Mouse (Mus musculus): ENCODE data around the gene Col4a3bp. TPM values are rescaled to one million over a fixed set of nuclear protein-coding genes. Genes with fewer than 3 reads are reported as not detected.

Gene Col4a3bp
- polyA plus RNA-seq, 1 experiment from 2014 or later = 6.5 TPM

- WGBS = 84% methylated on average over 7 of the region's 7 CpGs
- Histone ChIP-seq H3K4me1 (replicated peaks; ENCODE audit: insufficient read depth, low read length) (peaks cover 6% of the 10 kb centered on the region; the same call in 1 of the 2 replicates), H3K36me3 (ENCODE audit: insufficient read depth, low read length) (no peaks in the 10 kb centered on the region), H3K4me3 (replicated peaks; ENCODE audit: low read depth, low read length) (no peak overlapping the region), H3K9ac (ENCODE audit: low read depth, low read length) (no peak overlapping the region), H3K27me3 (ENCODE audit: insufficient read depth, low read length) (no peaks in the 10 kb centered on the region), H3K27ac (no peak overlapping the region), H3K9me3 (replicated peaks; ENCODE audit: low read length) (no peaks in the 10 kb centered on the region), H3K4me2 (ENCODE audit: low read length) (no peak overlapping the region)
- DNase-seq (ENCODE audit: low spot score) = no peak
- TF ChIP-seq CTCF (IDR thresholded peaks at IDR 0.05; ENCODE audit: low read depth) = no peak
- ATAC-seq (replicated peaks; ENCODE audit: low FRiP score, low read depth) = no peak
Observed at GRCm38 (mm10) chr13:96673817-96674216, 131.4 kb downstream of the Col4a3bp start.

GRCm38 (mm10) chr13:96675756-96676155 is 133.3 kb downstream of the Col4a3bp start:
- WGBS = 77% methylated on average over 6 of the region's 6 CpGs
- TF ChIP-seq CTCF (IDR thresholded peaks at IDR 0.05; ENCODE audit: low read depth) = no peak
- no peak overlapping the region for H3K9ac ChIP-seq (ENCODE audit: low read depth, low read length)

GRCm38 (mm10) chr13:96677071-96677470 is 134.7 kb downstream of the Col4a3bp start:
- H3K36me3 ChIP-seq (ENCODE audit: insufficient read depth, low read length) = no peaks in the 10 kb centered on the region
- no peaks in the 10 kb centered on the region for H3K4me1 ChIP-seq (replicated peaks; ENCODE audit: insufficient read depth, low read length)
- WGBS = 78% methylated on average over 1 of the region's 1 CpGs
- no peaks in the 10 kb centered on the region for H3K9me3 ChIP-seq (replicated peaks; ENCODE audit: low read length)
- H3K27me3 ChIP-seq (ENCODE audit: insufficient read depth, low read length) = no peaks in the 10 kb centered on the region
- no peak overlapping the region for H3K9ac ChIP-seq (ENCODE audit: low read depth, low read length)
- H3K27ac ChIP-seq = no peak overlapping the region
- DNase-seq (ENCODE audit: low spot score) (no peak), ATAC-seq (replicated peaks; ENCODE audit: low FRiP score, low read depth) (no peak)
- TF ChIP-seq CTCF (IDR thresholded peaks at IDR 0.05; ENCODE audit: low read depth) = no peak
- no peak overlapping the region for H3K4me3 ChIP-seq (replicated peaks; ENCODE audit: low read depth, low read length)
- H3K4me2 ChIP-seq (ENCODE audit: low read length) = no peak overlapping the region

More at GRCm38 (mm10) chr13:96675756-96676155, 133.3 kb downstream of the Col4a3bp start:
- no peak overlapping the region for H3K4me2 ChIP-seq (ENCODE audit: low read length)
- DNase-seq (ENCODE audit: low spot score) (no peak), ATAC-seq (replicated peaks; ENCODE audit: low FRiP score, low read depth) (no peak)
- H3K4me1 ChIP-seq (replicated peaks; ENCODE audit: insufficient read depth, low read length) = no peaks in the 10 kb centered on the region
- no peak overlapping the region for H3K27ac ChIP-seq
- no peak overlapping the region for H3K4me3 ChIP-seq (replicated peaks; ENCODE audit: low read depth, low read length)
- H3K9me3 ChIP-seq (replicated peaks; ENCODE audit: low read length) = no peaks in the 10 kb centered on the region
- no peaks in the 10 kb centered on the region for H3K36me3 ChIP-seq (ENCODE audit: insufficient read depth, low read length)
- H3K27me3 ChIP-seq (ENCODE audit: insufficient read depth, low read length) = no peaks in the 10 kb centered on the region

GRCm38 (mm10) chr13:96678616-96679015 is 136.2 kb downstream of the Col4a3bp start:
- H3K27me3 ChIP-seq (ENCODE audit: insufficient read depth, low read length) = no peaks in the 10 kb centered on the region
- H3K9ac ChIP-seq (ENCODE audit: low read depth, low read length) = no peak overlapping the region
- H3K4me2 ChIP-seq (ENCODE audit: low read length) = no peak overlapping the region
- no peaks in the 10 kb centered on the region for H3K4me1 ChIP-seq (replicated peaks; ENCODE audit: insufficient read depth, low read length)
- DNase-seq (ENCODE audit: low spot score) = no peak
- ATAC-seq (replicated peaks; ENCODE audit: low FRiP score, low read depth) = no peak
- WGBS = 50% methylated on average over 6 of the region's 6 CpGs
- TF ChIP-seq CTCF (IDR thresholded peaks at IDR 0.05; ENCODE audit: low read depth) = no peak
- no peak overlapping the region for H3K27ac ChIP-seq
- H3K9me3 ChIP-seq (replicated peaks; ENCODE audit: low read length) = no peaks in the 10 kb centered on the region
- no peak overlapping the region for H3K4me3 ChIP-seq (replicated peaks; ENCODE audit: low read depth, low read length)
- no peaks in the 10 kb centered on the region for H3K36me3 ChIP-seq (ENCODE audit: insufficient read depth, low read length)

- no peak for ATAC-seq (replicated peaks; ENCODE audit: low FRiP score, low read depth)
- H3K4me1 ChIP-seq (replicated peaks; ENCODE audit: insufficient read depth, low read length) = no peaks in the 10 kb centered on the region
- H3K4me2 ChIP-seq (ENCODE audit: low read length) = no peak overlapping the region
- H3K9ac ChIP-seq (ENCODE audit: low read depth, low read length) = no peak overlapping the region
- H3K9me3 ChIP-seq (replicated peaks; ENCODE audit: low read length) = no peaks in the 10 kb centered on the region
- TF ChIP-seq CTCF (IDR thresholded peaks at IDR 0.05; ENCODE audit: low read depth) = no peak
- no peaks in the 10 kb centered on the region for H3K27me3 ChIP-seq (ENCODE audit: insufficient read depth, low read length)
- H3K36me3 ChIP-seq (ENCODE audit: insufficient read depth, low read length) = no peaks in the 10 kb centered on the region
- DNase-seq (ENCODE audit: low spot score) = no peak
- H3K4me3 ChIP-seq (replicated peaks; ENCODE audit: low read depth, low read length) = no peak overlapping the region
- no peak overlapping the region for H3K27ac ChIP-seq
- 63% methylated on average over 9 of the region's 9 CpGs for WGBS
Observed at GRCm38 (mm10) chr13:96680163-96681087, 138.0 kb downstream of the Col4a3bp start.

GRCm38 (mm10) chr13:96681088-96681620 is 138.7 kb downstream of the Col4a3bp start:
- Histone ChIP-seq H3K4me2 (ENCODE audit: low read length) (no peak overlapping the region), H3K9ac (ENCODE audit: low read depth, low read length) (no peak overlapping the region), H3K27ac (no peak overlapping the region), H3K4me3 (replicated peaks; ENCODE audit: low read depth, low read length) (no peak overlapping the region), H3K27me3 (ENCODE audit: insufficient read depth, low read length) (no peaks in the 10 kb centered on the region), H3K36me3 (ENCODE audit: insufficient read depth, low read length) (no peaks in the 10 kb centered on the region), H3K4me1 (replicated peaks; ENCODE audit: insufficient read depth, low read length) (no peaks in the 10 kb centered on the region), H3K9me3 (replicated peaks; ENCODE audit: low read length) (no peaks in the 10 kb centered on the region)
- ATAC-seq (replicated peaks; ENCODE audit: low FRiP score, low read depth) (no peak), DNase-seq (ENCODE audit: low spot score) (no peak)
- TF ChIP-seq CTCF (IDR thresholded peaks at IDR 0.05; ENCODE audit: low read depth) = no peak

All from kidney, postnatal 0 days (tissue).